Mouse (Mus musculus) left cerebral cortex, adult 11 months (tissue): ENCODE data around the gene Ebf1.

Experiments
- DNase-seq: peaks from one replicate; pipeline ENCODE4 v3.0.0; 2022; ENCODE audit warnings: low spot score

Gene Ebf1

GRCm38 (mm10) chr11:44663609-44664141, 46.6 kb downstream of the Ebf1 start:
- DNase-seq: no peak

DNA sequence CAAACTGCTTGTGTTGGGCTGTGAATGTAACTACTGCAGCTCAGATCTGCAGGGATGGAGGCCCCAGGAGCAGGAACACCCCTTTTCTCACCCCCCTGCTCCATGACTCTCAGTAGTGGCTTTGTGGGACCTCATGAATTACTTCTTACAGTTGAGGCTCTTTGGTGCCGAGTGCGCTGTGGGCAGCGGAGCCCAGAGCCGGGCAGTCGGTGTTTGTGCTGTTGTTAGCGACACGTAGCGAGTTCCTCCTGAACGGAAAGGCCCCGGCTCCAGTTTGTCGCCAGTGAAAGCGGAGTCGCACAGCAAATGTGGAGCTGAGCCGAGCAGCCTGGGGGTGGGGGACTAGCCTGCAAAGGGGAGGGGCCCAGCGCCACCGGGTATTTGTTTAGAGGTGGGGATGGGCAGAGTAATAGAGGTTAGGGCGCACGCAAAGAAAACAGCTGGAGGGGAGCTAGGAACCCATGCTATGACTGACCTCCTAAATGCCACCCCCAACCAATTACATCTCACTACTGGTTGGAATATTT, 48.1 kb downstream of the Ebf1 start:
- DNase-seq: no peak

DNA sequence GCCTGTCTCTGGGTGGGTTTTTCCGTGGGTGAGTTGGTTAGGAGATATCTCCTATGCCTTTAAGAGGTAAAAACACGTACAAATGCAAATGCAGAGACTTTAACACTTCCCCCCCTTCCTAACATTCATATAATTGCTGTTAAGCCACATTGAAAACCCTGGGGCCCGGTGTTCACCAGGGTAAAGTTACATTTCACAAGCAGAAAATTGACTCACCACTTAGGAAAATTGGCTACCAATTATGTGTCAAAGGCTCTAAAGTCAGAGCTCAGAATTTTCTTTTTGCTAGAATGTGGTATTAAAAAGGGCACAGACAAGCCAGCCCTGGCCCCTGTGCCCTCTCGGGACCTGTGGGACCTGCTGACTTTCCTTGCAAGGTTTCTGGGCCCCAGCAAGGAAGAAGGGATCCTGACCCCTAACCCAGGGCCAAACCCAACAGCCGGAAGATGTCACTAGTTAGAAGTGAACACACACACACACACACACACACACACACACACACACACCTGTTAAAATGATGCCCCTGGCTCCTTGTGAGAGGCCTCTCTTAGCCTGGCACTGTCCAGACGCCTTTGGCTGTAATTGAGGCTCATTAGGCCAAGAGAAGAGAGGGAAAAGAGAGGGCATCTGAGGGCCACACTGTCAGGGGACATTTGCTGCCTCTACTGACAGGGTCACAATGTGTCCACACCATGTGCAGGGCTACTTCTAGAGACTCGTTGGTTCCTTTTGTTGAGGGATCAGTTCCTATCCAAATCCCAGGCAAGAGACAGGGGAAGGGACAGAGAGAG, 48.8 kb downstream of the Ebf1 start:
- DNase-seq: no peak

GRCm38 (mm10) chr11:44666741-44667140, 49.6 kb downstream of the Ebf1 start:
- no peak for DNase-seq

DNA sequence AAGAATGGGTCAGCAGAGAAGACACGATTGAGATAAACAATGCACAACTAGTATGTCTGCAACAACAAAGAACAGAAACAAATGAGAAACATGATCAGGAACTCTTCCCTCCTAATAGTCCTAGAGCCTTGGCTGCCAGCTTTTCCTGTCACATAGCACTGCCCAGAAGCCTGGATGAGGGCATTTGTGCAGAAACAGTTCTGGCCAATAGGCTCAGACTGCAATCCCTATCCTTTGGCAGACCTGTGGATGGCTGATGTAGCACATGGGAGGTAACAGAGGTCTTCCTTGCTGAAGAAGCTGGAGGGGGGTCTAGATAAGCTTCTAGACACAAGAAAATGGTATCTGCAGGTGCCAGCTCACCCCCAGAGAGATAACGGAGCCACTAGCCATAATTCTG, 64.2 kb downstream of the Ebf1 start:
- no peak for DNase-seq

GRCm38 (mm10) chr11:44681995-44682394, 64.9 kb downstream of the Ebf1 start:
- no peak for DNase-seq

GRCm38 (mm10) chr11:44682703-44683539, 65.8 kb downstream of the Ebf1 start:
- DNase-seq: no peak

- DNase-seq: no peak
Measured at GRCm38 (mm10) chr11:44684486-44685076, 67.5 kb downstream of the Ebf1 start.

GRCm38 (mm10) chr11:44685129-44685528, 68.0 kb downstream of the Ebf1 start:
- DNase-seq: no peak

DNA sequence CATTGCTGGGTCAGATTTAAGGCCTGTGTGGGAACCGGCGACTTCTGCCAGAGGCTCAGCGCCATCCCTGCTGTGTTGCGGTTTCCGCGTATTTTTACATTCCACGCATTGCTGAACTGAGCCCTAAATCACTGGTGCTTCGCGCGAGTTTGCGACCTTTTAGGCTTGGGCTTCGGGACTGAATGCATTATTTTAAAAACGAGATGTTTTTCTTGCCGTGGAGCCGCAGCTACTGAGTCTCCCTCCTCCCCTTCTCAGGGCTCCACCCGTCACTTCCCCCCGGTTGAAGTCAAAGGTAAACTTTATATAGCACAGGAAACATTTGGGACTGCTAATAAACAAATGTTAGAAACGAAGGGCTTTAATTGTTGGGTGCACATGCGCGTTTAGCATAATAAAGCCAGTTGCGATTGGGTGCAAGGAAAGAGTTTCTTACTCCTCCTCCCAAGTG, 68.8 kb downstream of the Ebf1 start:
- DNase-seq: no peak

DNA sequence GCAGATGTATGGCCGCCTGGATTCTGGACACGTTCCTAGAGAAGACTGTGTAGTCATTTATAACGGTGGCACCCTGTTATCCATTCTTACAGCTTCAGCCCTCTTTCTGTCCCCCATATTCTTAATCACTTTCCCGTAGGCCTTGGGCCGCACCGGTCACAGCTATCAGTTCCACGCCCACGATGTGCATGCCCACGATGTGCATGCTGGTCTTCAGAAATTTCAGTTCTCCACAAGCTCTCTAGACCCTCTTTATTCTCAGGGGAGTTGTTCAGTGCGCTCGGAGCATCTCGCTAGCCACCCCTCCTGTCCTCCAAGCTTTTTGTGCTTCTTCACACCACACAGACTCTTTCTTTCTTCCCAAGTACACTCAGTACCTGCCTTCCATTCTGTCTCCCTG, 69.3 kb downstream of the Ebf1 start:
- no peak for DNase-seq

DNA sequence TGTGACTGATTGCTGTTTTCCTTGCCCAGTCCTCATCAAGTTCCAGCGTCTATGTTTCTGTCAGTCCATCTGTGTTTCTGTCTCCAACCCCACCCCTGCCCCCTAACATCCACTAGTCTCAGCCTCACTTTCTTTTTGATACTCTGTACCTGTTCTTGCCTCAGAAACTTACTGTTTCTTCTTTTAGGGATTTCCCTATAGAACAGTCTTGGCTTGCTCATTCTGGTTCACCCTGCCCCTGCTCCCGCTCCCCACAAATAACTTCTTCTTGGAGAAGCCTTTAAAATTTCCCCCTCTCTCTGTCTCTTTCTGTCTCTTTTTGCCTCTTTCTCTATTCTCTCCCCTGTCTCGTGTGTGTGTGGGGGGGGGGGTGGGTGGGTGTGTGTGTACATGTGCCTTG, 71.4 kb downstream of the Ebf1 start:
- no peak for DNase-seq

GRCm38 (mm10) chr11:44689571-44690264, 72.6 kb downstream of the Ebf1 start:
- DNase-seq: no peak

- DNase-seq: no peak
Measured at GRCm38 (mm10) chr11:44690265-44690572, 73.1 kb downstream of the Ebf1 start.

DNA sequence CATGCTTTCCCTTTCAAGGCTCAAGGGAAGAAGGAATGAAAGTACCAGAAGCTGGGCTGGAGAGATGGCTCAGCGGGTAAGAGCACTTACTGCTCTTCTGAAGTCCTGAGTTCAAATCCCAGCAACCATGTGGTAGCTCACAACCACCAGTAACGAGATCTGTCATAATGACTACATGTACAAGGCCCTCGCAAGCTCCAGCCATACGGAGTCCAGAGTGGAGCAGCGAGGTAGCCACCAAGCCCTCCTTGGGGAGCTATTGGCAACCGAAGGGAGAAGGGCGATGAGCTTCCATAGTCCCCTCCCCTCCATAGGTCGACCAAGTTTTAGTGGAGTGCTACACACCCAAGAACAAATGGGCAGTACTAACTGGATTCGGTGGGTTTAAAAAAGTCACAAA, 78.3 kb downstream of the Ebf1 start:
- no peak for DNase-seq

GRCm38 (mm10) chr11:44696539-44697201, 79.6 kb downstream of the Ebf1 start:
- DNase-seq: no peak

DNA sequence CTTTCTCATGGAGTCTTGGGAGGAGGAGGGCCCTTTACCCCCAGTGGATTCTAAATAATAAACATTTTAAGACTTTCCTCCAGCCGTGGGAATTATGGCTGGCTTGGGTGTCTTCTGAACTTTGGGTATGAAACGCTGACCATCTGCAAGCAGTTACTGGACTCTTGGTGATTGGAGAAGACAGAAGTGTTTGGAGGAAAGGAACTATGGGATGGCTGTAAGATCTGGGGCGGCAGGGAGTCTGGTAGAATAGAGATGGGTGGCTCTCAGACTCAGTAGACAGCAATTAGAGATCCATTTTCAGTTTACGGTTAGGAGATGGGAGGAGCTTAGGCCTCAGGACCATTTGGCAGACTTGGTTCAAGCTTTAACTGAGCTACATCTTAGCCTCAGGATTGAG, 83.1 kb downstream of the Ebf1 start:
- no peak for DNase-seq

DNA sequence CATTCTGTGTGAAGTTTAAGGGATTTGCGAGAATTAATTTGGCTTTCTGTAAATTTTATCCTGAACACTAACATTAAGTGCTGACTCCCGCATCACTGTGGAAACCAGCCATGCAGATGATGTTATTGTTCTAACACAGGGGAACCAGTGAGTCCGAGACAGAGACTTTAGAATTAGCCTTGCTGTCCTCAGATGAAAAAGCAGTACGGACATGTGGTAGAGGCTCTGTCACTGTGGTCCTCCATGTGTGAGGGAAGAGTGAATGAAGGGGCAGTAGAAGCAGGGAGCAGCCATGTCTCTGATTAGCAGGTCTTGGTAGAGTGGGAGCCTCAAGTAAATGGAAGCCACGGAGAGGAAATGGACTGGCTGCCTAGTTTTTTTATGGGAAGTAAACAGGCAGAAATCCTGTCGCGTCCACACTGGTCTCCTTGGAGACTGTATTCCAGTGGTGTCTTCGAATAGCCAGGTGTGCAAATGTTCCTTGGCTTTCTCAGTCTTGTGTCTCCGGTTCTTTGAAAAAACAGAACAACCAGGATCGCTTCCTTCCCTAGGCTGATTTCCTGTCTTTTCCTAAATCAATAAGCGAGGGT, 84.2 kb downstream of the Ebf1 start:
- no peak for DNase-seq

DNA sequence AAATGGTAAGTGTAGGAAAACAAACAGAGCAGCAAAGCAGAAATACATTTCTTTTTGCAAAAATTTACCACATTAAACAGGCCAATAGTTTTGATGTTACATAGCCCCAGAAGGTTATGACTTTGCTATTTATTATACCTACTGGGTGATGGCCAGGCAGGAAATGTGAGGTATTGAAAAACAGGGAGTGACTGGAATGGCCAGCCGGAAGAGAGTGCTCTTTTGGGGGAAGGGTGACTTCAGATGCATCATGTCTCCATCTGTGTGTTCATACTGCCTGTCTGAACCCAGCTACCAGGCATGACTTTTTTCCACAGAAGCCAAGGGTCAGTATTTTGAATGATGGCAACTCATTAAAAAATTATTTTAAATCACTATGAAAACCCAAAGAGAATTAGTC, 84.7 kb downstream of the Ebf1 start:
- no peak for DNase-seq

GRCm38 (mm10) chr11:44702716-44703486, 85.8 kb downstream of the Ebf1 start:
- no peak for DNase-seq
